Mouse (Mus musculus): ENCODE measurements at regions not wholly inside any gene's neighbourhood (a gene's known extent, or its start where the extent isn't known, plus 50 kb on each side); places are given as distances from the start of the nearest gene placed in this dataset.

GRCm38 (mm10) chr17:47179410-47179809 lies 169.1 kb upstream of the Ubr2 start:
- H3K36me3 ChIP-seq (ENCODE audit: control insufficient read depth, insufficient read depth, low read length), result no peaks in the 10 kb centered on the region
- H3K9me3 ChIP-seq (ENCODE audit: control insufficient read depth, low read length), result no peaks in the 10 kb centered on the region
- H3K27me3 ChIP-seq (replicated peaks; ENCODE audit: control insufficient read depth, insufficient read depth, low read length), result no peaks in the 10 kb centered on the region
- no peak overlapping the region for H3K27ac ChIP-seq (ENCODE audit: low read depth, low read length)
- ATAC-seq, result no peak
- H3K4me3 ChIP-seq (ENCODE audit: low read length), result no peak overlapping the region
- no peak overlapping the region for H3K9ac ChIP-seq (ENCODE audit: low read depth, low read length)
- no peak overlapping the region for H3K4me2 ChIP-seq (ENCODE audit: low read length)
- WGBS, result 76% methylated on average over 5 of the region's 5 CpGs
- H3K4me1 ChIP-seq (ENCODE audit: control insufficient read depth, insufficient read depth, low read depth, low read length), result peaks cover 14% of the 10 kb centered on the region

GRCm38 (mm10) chr17:47178705-47179104 lies 168.3 kb upstream of the Ubr2 start:
- peak overlapping the region; percentile 41; the same call in 1 of the 2 replicates for H3K27ac ChIP-seq (ENCODE audit: low read depth, low read length)
- no peak overlapping the region for H3K9ac ChIP-seq (ENCODE audit: low read depth, low read length)
- 49% methylated on average over 5 of the region's 5 CpGs for WGBS
- H3K4me2 ChIP-seq (ENCODE audit: low read length), result no peak overlapping the region
- H3K4me3 ChIP-seq (ENCODE audit: low read length), result no peak overlapping the region
- H3K9me3 ChIP-seq (ENCODE audit: control insufficient read depth, low read length), result no peaks in the 10 kb centered on the region
- no peaks in the 10 kb centered on the region for H3K36me3 ChIP-seq (ENCODE audit: control insufficient read depth, insufficient read depth, low read length)
- H3K27me3 ChIP-seq (replicated peaks; ENCODE audit: control insufficient read depth, insufficient read depth, low read length), result no peaks in the 10 kb centered on the region
- ATAC-seq, result no peak
- H3K4me1 ChIP-seq (ENCODE audit: control insufficient read depth, insufficient read depth, low read depth, low read length), result peaks cover 14% of the 10 kb centered on the region

- Histone ChIP-seq H3K9me3 (ENCODE audit: control insufficient read depth, low read length) (no peaks in the 10 kb centered on the region), H3K36me3 (ENCODE audit: control insufficient read depth, insufficient read depth, low read length) (no peaks in the 10 kb centered on the region), H3K4me3 (ENCODE audit: low read length) (no peak overlapping the region), H3K27me3 (replicated peaks; ENCODE audit: control insufficient read depth, insufficient read depth, low read length) (no peaks in the 10 kb centered on the region), H3K4me1 (ENCODE audit: control insufficient read depth, insufficient read depth, low read depth, low read length) (peaks cover 14% of the 10 kb centered on the region), H3K4me2 (ENCODE audit: low read length) (no peak overlapping the region), H3K9ac (ENCODE audit: low read depth, low read length) (no peak overlapping the region), H3K27ac (ENCODE audit: low read depth, low read length) (peak overlapping the region; percentile 0; the same call in 1 of the 2 replicates)
- WGBS, result 60% methylated on average over 8 of the region's 8 CpGs
- ATAC-seq, result 0 out of 2 replicates have a peak, but pooled peaks have one; percentile 37
Measured at GRCm38 (mm10) chr17:47177671-47178246, 167.4 kb upstream of the Ubr2 start.

GRCm38 (mm10) chr17:47176328-47176727 lies 166.0 kb upstream of the Ubr2 start:
- ATAC-seq, result no peak
- 76% methylated on average over 5 of the region's 5 CpGs for WGBS
- Histone ChIP-seq H3K27me3 (replicated peaks; ENCODE audit: control insufficient read depth, insufficient read depth, low read length) (no peaks in the 10 kb centered on the region), H3K9me3 (ENCODE audit: control insufficient read depth, low read length) (no peaks in the 10 kb centered on the region), H3K27ac (ENCODE audit: low read depth, low read length) (no peak overlapping the region), H3K4me1 (ENCODE audit: control insufficient read depth, insufficient read depth, low read depth, low read length) (peaks cover 11% of the 10 kb centered on the region), H3K4me3 (ENCODE audit: low read length) (no peak overlapping the region), H3K4me2 (ENCODE audit: low read length) (no peak overlapping the region), H3K9ac (ENCODE audit: low read depth, low read length) (no peak overlapping the region), H3K36me3 (ENCODE audit: control insufficient read depth, insufficient read depth, low read length) (no peaks in the 10 kb centered on the region)

GRCm38 (mm10) chr17:47174748-47175215 lies 164.4 kb upstream of the Ubr2 start:
- Histone ChIP-seq H3K4me1 (ENCODE audit: control insufficient read depth, insufficient read depth, low read depth, low read length) (peaks cover 11% of the 10 kb centered on the region), H3K9ac (ENCODE audit: low read depth, low read length) (no peak overlapping the region), H3K27me3 (replicated peaks; ENCODE audit: control insufficient read depth, insufficient read depth, low read length) (no peaks in the 10 kb centered on the region), H3K4me3 (ENCODE audit: low read length) (no peak overlapping the region), H3K9me3 (ENCODE audit: control insufficient read depth, low read length) (no peaks in the 10 kb centered on the region), H3K36me3 (ENCODE audit: control insufficient read depth, insufficient read depth, low read length) (no peaks in the 10 kb centered on the region), H3K4me2 (ENCODE audit: low read length) (no peak overlapping the region), H3K27ac (ENCODE audit: low read depth, low read length) (no peak overlapping the region)
- 74% methylated on average over 12 of the region's 12 CpGs for WGBS
- no peak for ATAC-seq

- peaks cover 5% of the 10 kb centered on the region for H3K4me1 ChIP-seq (ENCODE audit: control insufficient read depth, insufficient read depth, low read depth, low read length)
- WGBS, result 86% methylated on average over 5 of the region's 5 CpGs
- H3K9ac ChIP-seq (ENCODE audit: low read depth, low read length), result no peak overlapping the region
- H3K36me3 ChIP-seq (ENCODE audit: control insufficient read depth, insufficient read depth, low read length), result no peaks in the 10 kb centered on the region
- no peaks in the 10 kb centered on the region for H3K27me3 ChIP-seq (replicated peaks; ENCODE audit: control insufficient read depth, insufficient read depth, low read length)
- no peak overlapping the region for H3K27ac ChIP-seq (ENCODE audit: low read depth, low read length)
- no peak overlapping the region for H3K4me2 ChIP-seq (ENCODE audit: low read length)
- ATAC-seq, result no peak
- H3K9me3 ChIP-seq (ENCODE audit: control insufficient read depth, low read length), result no peaks in the 10 kb centered on the region
- no peak overlapping the region for H3K4me3 ChIP-seq (ENCODE audit: low read length)
Measured at GRCm38 (mm10) chr17:47171801-47172200, 161.4 kb upstream of the Ubr2 start.

- H3K4me3 ChIP-seq (ENCODE audit: low read length), result no peak overlapping the region
- no peaks in the 10 kb centered on the region for H3K36me3 ChIP-seq (ENCODE audit: control insufficient read depth, insufficient read depth, low read length)
- H3K9me3 ChIP-seq (ENCODE audit: control insufficient read depth, low read length), result no peaks in the 10 kb centered on the region
- no peak overlapping the region for H3K27ac ChIP-seq (ENCODE audit: low read depth, low read length)
- H3K4me2 ChIP-seq (ENCODE audit: low read length), result no peak overlapping the region
- 89% methylated on average over 13 of the region's 13 CpGs for WGBS
- peaks cover 5% of the 10 kb centered on the region for H3K4me1 ChIP-seq (ENCODE audit: control insufficient read depth, insufficient read depth, low read depth, low read length)
- no peak for ATAC-seq
- no peak overlapping the region for H3K9ac ChIP-seq (ENCODE audit: low read depth, low read length)
- H3K27me3 ChIP-seq (replicated peaks; ENCODE audit: control insufficient read depth, insufficient read depth, low read length), result no peaks in the 10 kb centered on the region
Measured at GRCm38 (mm10) chr17:47170978-47171593, 160.7 kb upstream of the Ubr2 start.

GRCm38 (mm10) chr17:47168105-47168504 lies 157.7 kb upstream of the Ubr2 start:
- H3K27ac ChIP-seq (ENCODE audit: low read depth, low read length), result 0 out of 2 replicates have a peak overlapping the region, but pooled peaks have one; percentile 13
- WGBS, result 63% methylated on average over 8 of the region's 8 CpGs

GRCm38 (mm10) chr17:47163677-47164340 lies 153.5 kb upstream of the Ubr2 start:
- Histone ChIP-seq H3K27ac (ENCODE audit: low read depth, low read length) (no peak overlapping the region), H3K27me3 (replicated peaks; ENCODE audit: control insufficient read depth, insufficient read depth, low read length) (no peaks in the 10 kb centered on the region), H3K4me3 (ENCODE audit: low read length) (no peak overlapping the region), H3K4me2 (ENCODE audit: low read length) (no peak overlapping the region), H3K9ac (ENCODE audit: low read depth, low read length) (no peak overlapping the region), H3K9me3 (ENCODE audit: control insufficient read depth, low read length) (no peaks in the 10 kb centered on the region), H3K4me1 (ENCODE audit: control insufficient read depth, insufficient read depth, low read depth, low read length) (peaks cover 5% of the 10 kb centered on the region), H3K36me3 (ENCODE audit: control insufficient read depth, insufficient read depth, low read length) (no peaks in the 10 kb centered on the region)
- ATAC-seq, result no peak
- WGBS, result 76% methylated on average over 6 of the region's 10 CpGs

More at GRCm38 (mm10) chr17:47168105-47168504, 157.7 kb upstream of the Ubr2 start:
- H3K9ac ChIP-seq (ENCODE audit: low read depth, low read length), result no peak overlapping the region
- H3K4me3 ChIP-seq (ENCODE audit: low read length), result no peak overlapping the region
- peaks cover 5% of the 10 kb centered on the region for H3K4me1 ChIP-seq (ENCODE audit: control insufficient read depth, insufficient read depth, low read depth, low read length)
- ATAC-seq, result no peak
- H3K9me3 ChIP-seq (ENCODE audit: control insufficient read depth, low read length), result no peaks in the 10 kb centered on the region
- H3K4me2 ChIP-seq (ENCODE audit: low read length), result no peak overlapping the region
- H3K36me3 ChIP-seq (ENCODE audit: control insufficient read depth, insufficient read depth, low read length), result no peaks in the 10 kb centered on the region
- H3K27me3 ChIP-seq (replicated peaks; ENCODE audit: control insufficient read depth, insufficient read depth, low read length), result no peaks in the 10 kb centered on the region

All from hindbrain, embryonic 16.5 days (tissue).